Mouse (Mus musculus) liver, postnatal 0 days (tissue): ENCODE measurements at regions not wholly inside any gene's neighbourhood (a gene's known extent, or its start where the extent isn't known, plus 50 kb on each side); places are given as distances from the start of the nearest gene placed in this dataset. TPM values are rescaled to one million over a fixed set of nuclear protein-coding genes. Genes with fewer than 3 reads are reported as not detected.

Source experiments
- ATAC-seq: fragments of 200-750 bp; cut with Nextera tagmentation; 2 replicates; pipeline ENCODE4 v1.8.0; 2017; ENCODE audit warnings: mild to moderate bottlenecking, moderate library complexity
- DNase-seq: peaks from one replicate; pipeline ENCODE4 v3.0.0-alpha.2; 2016
- H3K27ac ChIP-seq: fragments of 300-500 bp; sonication (generic); 2 replicates; pipeline ENCODE4 v1.5.1; 2014; ENCODE audit warnings: antibody characterized with exemption, moderate library complexity, mild to moderate bottlenecking, low read depth
- H3K27me3 ChIP-seq: fragments of 300-500 bp; sonication (generic); 2 replicates; pipeline ENCODE4 v1.6.1; 2014; ENCODE audit warnings: low read length, control low read depth, mixed read lengths; ENCODE audit not compliant: insufficient read depth
- H3K36me3 ChIP-seq: fragments of 300-500 bp; sonication (generic); replicated peaks from 2 replicates; pipeline ENCODE4 v1.6.1; 2014; ENCODE audit warnings: mild to moderate bottlenecking, control low read depth, low read length, moderate library complexity, mixed read lengths; ENCODE audit not compliant: insufficient read depth
- H3K4me1 ChIP-seq: fragments of 300-500 bp; sonication (generic); 2 replicates; pipeline ENCODE4 v1.6.1; 2014; ENCODE audit warnings: antibody characterized with exemption, mild to moderate bottlenecking, control low read depth; ENCODE audit not compliant: insufficient read depth
- H3K4me2 ChIP-seq: fragments of 300-500 bp; sonication (generic); 2 replicates; pipeline ENCODE4 v1.6.1; 2014; ENCODE audit warnings: low read depth, mild to moderate bottlenecking, low read length, moderate library complexity, mixed read lengths
- H3K4me3 ChIP-seq: fragments of 300-500 bp; sonication (generic); 2 replicates; pipeline ENCODE4 v1.5.1; 2014; ENCODE audit warnings: low read depth, low read length
- H3K9ac ChIP-seq: fragments of 300-500 bp; sonication (generic); replicated peaks from 2 replicates; pipeline ENCODE4 v1.6.1; 2014; ENCODE audit warnings: mild to moderate bottlenecking, moderate library complexity
- H3K9me3 ChIP-seq: fragments of 300-500 bp; sonication (generic); 2 replicates; pipeline ENCODE4 v1.6.1; 2016; ENCODE audit warnings: mild to moderate bottlenecking, control low read depth, low read length, mixed read lengths
- CTCF ChIP-seq: sonication (generic); IDR thresholded peaks from 2 replicates; pipeline ENCODE4 v1.5.1; 2016; ENCODE audit warnings: antibody characterized with exemption, low read depth
- EP300 ChIP-seq: IDR thresholded peaks from 2 replicates; pipeline ENCODE4 v1.6.1; 2016; ENCODE audit warnings: antibody characterized with exemption, low read depth, mild to moderate bottlenecking
- WGBS: fragments of 180-500 bp; shearing (Covaris S2); extraction: QIAGEN DNeasy Blood & Tissue Kit; methylation state at CpG from one replicate; pipeline ENCODE4 v1.1.7; 2014; ENCODE audit not compliant: insufficient replicate concordance; 5-methylcytosine and 5-hydroxymethylcytosine counted together
- microRNA-seq: library from miRNA; unstranded; fragments of <30 nt; microRNA quantifications from one replicate; pipeline ENCODE4, GENCODE M21; 2016

DNA sequence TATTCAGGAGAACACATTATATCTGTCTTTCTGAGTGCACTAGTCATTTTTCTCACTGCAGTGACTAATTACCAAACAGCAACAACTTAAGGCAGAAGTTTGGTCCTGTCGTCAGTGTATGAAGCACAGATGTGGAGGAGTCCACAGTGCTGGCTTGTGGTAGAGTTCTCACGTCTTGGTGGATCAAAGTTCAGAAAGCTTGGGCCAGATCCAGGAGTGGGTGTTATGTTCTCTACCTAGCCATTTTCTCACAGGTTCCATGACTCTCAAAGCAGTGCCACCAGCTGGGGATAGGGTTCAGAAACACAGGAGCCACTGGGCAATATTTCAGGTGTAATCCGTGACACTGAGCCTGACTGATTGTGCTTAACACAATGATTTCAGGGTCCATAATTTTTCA lies 144.8 kb upstream of the BB014433 start:
- H3K27ac ChIP-seq, result no peak overlapping the region
- no peak overlapping the region for H3K4me3 ChIP-seq
- no peaks in the 10 kb centered on the region for H3K9me3 ChIP-seq
- no peaks in the 10 kb centered on the region for H3K27me3 ChIP-seq
- ATAC-seq, result no peak
- H3K4me2 ChIP-seq, result no peak overlapping the region
- WGBS, result 63% methylated on average over 3 of the region's 3 CpGs
- no peaks in the 10 kb centered on the region for H3K4me1 ChIP-seq
- no peaks in the 10 kb centered on the region for H3K36me3 ChIP-seq
- no peak for DNase-seq
- TF ChIP-seq EP300 (no peak), CTCF (no peak)
- no peak overlapping the region for H3K9ac ChIP-seq

- H3K27me3 ChIP-seq, result no peaks in the 10 kb centered on the region
- ATAC-seq, result no peak
Measured at GRCm38 (mm10) chr8:15189079-15189612, 143.3 kb upstream of the BB014433 start.

More at GRCm38 (mm10) chr8:15189079-15189612, 143.3 kb upstream of the BB014433 start:
- Histone ChIP-seq H3K4me2 (no peak overlapping the region), H3K27ac (no peak overlapping the region), H3K4me3 (no peak overlapping the region), H3K36me3 (no peaks in the 10 kb centered on the region), H3K9me3 (no peaks in the 10 kb centered on the region), H3K4me1 (no peaks in the 10 kb centered on the region), H3K9ac (no peak overlapping the region)
- no peak for DNase-seq
- TF ChIP-seq EP300 (no peak), CTCF (no peak)
- WGBS, result 52% methylated on average over 10 of the region's 10 CpGs

Small RNA genes in the stretch of these regions (microRNA-seq; reads per million reads assigned to microRNA genes)
- gene Gm25255, result not detected
- not detected for gene Gm25871
